Mouse (Mus musculus) forebrain, embryonic 12.5 days (tissue): ENCODE results near the gene Opcml. TPM values are rescaled to one million over a fixed set of nuclear protein-coding genes. Genes with fewer than 3 reads are reported as not detected.

ENCODE experiments used
- ATAC-seq: fragments of 200-750 bp; cut with Nextera tagmentation; 2 replicates; pipeline ENCODE4 v1.8.0; 2017; ENCODE audit warnings: moderate TSS enrichment; ENCODE audit not compliant: low FRiP score
- H3K27ac ChIP-seq: fragments of 300-500 bp; sonication (generic); 2 replicates; pipeline ENCODE4 v1.5.1; 2016; ENCODE audit warnings: mild to moderate bottlenecking
- H3K27me3 ChIP-seq: fragments of 300-500 bp; sonication (generic); 2 replicates; pipeline ENCODE4 v1.6.1; 2016; ENCODE audit warnings: mild to moderate bottlenecking
- H3K36me3 ChIP-seq: fragments of 300-500 bp; sonication (generic); replicated peaks from 2 replicates; pipeline ENCODE4 v1.6.1; 2016; ENCODE audit warnings: mild to moderate bottlenecking
- H3K4me1 ChIP-seq: fragments of 300-500 bp; sonication (generic); 2 replicates; pipeline ENCODE4 v1.6.1; 2016
- H3K4me2 ChIP-seq: fragments of 300-500 bp; sonication (generic); 2 replicates; pipeline ENCODE4 v1.6.1; 2016; ENCODE audit warnings: mild to moderate bottlenecking, moderate library complexity
- H3K4me3 ChIP-seq: fragments of 300-500 bp; sonication (generic); replicated peaks from 2 replicates; pipeline ENCODE4 v1.5.1; 2016; ENCODE audit warnings: mild to moderate bottlenecking
- H3K9ac ChIP-seq: fragments of 300-500 bp; sonication (generic); 2 replicates; pipeline ENCODE4 v1.6.1; 2016; ENCODE audit warnings: mild to moderate bottlenecking
- H3K9me3 ChIP-seq: fragments of 300-500 bp; sonication (generic); 2 replicates; pipeline ENCODE4 v1.6.1; 2016
- WGBS: fragments of 180-500 bp; shearing (Covaris S2); methylation state at CpG from one replicate; pipeline ENCODE4 v1.1.7; 2016; 5-methylcytosine and 5-hydroxymethylcytosine counted together
- polyA plus RNA-seq: library from polyadenylated mRNA; unstranded; fragments of >200 nt; fragmentation: Nextera tagmentation; extraction: Ambion mirVana; gene quantifications from 2 replicates; pipeline ENCODE4 v1.2.1, GENCODE M21; 2016

The Opcml gene
- polyA plus RNA-seq, 1 experiment from 2014 or later, result 6.2 TPM

GRCm38 (mm10) chr9:28238450-28238849 is 447.9 kb downstream of the Opcml start:
- Histone ChIP-seq H3K27me3 (no peaks in the 10 kb centered on the region), H3K27ac (no peak overlapping the region), H3K4me1 (no peaks in the 10 kb centered on the region), H3K36me3 (no peaks in the 10 kb centered on the region), H3K9ac (no peak overlapping the region), H3K4me2 (no peak overlapping the region), H3K9me3 (no peaks in the 10 kb centered on the region), H3K4me3 (no peak overlapping the region)
- no peak for ATAC-seq
- 86% methylated on average over 9 of the region's 9 CpGs for WGBS

DNA sequence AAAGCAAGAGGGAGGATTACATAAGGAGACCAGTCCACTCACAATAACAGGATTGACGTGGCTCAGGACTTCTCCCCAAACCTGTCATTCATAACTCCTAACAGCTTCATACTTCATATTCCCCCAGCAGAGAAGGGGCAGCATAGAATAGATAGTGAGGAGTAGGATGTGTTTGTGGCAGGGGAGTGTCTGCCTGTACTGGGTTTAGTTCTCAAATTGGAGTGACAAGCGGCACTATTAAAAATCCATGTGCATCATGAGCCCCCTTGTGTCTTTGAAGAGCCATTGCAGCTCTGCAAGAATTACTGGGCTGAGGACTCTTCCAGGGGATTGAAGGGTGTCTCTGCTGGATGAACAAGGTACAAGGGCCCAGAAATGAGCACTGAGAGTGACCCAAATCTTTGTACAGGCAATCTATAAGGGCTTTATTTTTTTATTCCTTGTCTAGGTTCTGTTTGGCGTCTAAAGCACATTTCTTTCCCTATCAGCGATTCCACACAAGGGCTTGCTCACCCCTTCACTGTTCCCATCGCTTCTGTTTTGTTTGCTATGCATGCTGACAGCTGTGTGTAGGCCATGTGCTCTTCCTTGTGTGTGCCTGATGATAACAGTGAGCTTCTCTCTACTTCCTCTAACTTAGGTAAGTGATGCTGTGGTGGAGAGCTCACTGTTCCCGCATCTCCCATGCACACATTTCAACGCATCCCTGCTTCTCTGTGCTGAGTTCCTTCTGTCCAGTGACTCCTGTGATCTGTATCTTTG is 457.3 kb downstream of the Opcml start:
- Histone ChIP-seq H3K4me2 (no peak overlapping the region), H3K9ac (no peak overlapping the region), H3K9me3 (no peaks in the 10 kb centered on the region), H3K27ac (no peak overlapping the region), H3K4me1 (no peaks in the 10 kb centered on the region), H3K27me3 (peaks cover 8% of the 10 kb centered on the region; the same call in 1 of the 2 replicates), H3K36me3 (no peaks in the 10 kb centered on the region), H3K4me3 (no peak overlapping the region)
- peak; percentile 60; the same call in 1 of the 2 replicates for ATAC-seq
- 66% methylated on average over 7 of the region's 7 CpGs for WGBS

GRCm38 (mm10) chr9:28251341-28251740 is 460.8 kb downstream of the Opcml start:
- 90% methylated on average over 9 of the region's 9 CpGs for WGBS
- H3K4me1 ChIP-seq, result peaks cover 18% of the 10 kb centered on the region
- no peaks in the 10 kb centered on the region for H3K9me3 ChIP-seq
- ATAC-seq, result no peak
- H3K27ac ChIP-seq, result no peak overlapping the region
- H3K4me2 ChIP-seq, result no peak overlapping the region
- no peaks in the 10 kb centered on the region for H3K36me3 ChIP-seq
- H3K4me3 ChIP-seq, result no peak overlapping the region
- H3K9ac ChIP-seq, result no peak overlapping the region
- peaks cover 6% of the 10 kb centered on the region; the same call in 1 of the 2 replicates for H3K27me3 ChIP-seq

DNA sequence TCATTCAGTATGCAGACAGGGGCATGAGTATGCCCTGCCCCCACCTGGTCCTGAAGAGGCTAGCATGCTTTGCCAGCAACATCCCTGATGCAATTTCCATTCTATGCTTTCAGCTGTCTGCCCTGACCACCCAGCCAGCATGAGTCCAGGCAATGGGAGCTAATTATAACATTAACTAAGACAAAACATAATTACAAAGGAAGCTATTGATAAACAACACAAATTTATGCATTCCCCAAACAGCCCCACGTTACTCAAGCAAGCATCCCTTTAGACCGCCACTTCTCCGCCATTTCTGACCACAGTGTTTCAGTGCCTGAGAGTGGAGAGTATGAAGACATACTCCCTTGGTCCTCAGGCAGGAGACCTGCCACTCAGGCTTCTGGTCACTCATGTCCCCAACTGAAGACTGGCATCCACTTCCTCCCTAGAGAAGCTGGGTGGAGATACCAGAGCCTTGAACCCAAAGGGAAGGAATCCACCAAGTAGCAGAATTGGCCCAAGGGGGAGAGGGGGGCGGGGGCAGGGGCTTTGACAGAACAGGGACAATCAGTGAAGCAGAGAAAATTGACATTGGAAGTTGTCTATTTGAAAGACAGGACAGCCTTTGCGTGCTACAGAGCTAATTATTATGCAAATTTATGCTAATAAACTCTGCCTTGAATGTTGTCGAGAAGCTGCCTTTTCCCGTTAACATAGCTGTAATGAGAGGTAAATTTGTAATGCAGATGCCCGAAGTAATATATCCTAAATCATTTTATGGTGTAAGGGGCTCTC is 464.7 kb downstream of the Opcml start:
- Histone ChIP-seq H3K4me1 (peaks cover 19% of the 10 kb centered on the region), H3K27ac (peak overlapping the region; percentile 80), H3K36me3 (no peaks in the 10 kb centered on the region), H3K4me3 (no peak overlapping the region), H3K4me2 (peak overlapping the region; percentile 25), H3K27me3 (peaks cover 14% of the 10 kb centered on the region; the same call in 1 of the 2 replicates), H3K9me3 (no peaks in the 10 kb centered on the region), H3K9ac (no peak overlapping the region)
- WGBS, result 30% methylated on average over 8 of the region's 8 CpGs
- peak; percentile 81 for ATAC-seq

DNA sequence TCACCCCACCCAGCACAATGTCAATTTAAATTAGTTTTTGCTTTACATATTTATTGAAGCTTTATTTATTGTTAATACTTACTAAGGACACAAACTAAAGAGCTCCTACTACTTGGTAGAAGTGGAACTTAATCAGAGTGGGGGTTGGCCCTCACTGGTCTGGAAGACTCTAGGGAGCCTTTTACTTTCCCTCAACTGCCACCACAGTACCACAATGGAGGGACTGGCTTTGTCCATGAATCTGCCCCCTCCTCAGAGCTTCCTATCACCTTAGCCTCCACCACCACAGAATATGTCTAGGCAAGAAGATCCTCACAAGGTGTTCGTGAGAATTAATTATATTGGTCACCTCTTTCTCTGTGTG is 465.3 kb downstream of the Opcml start:
- ATAC-seq, result peak; percentile 67
- Histone ChIP-seq H3K27ac (peak overlapping the region; percentile 80), H3K9me3 (no peaks in the 10 kb centered on the region), H3K4me2 (no peak overlapping the region; the same call in 1 of the 2 replicates), H3K9ac (no peak overlapping the region), H3K36me3 (no peaks in the 10 kb centered on the region), H3K27me3 (peaks cover 14% of the 10 kb centered on the region; the same call in 1 of the 2 replicates), H3K4me3 (no peak overlapping the region), H3K4me1 (peaks cover 19% of the 10 kb centered on the region)
- WGBS, result 57% methylated on average over 1 of the region's 1 CpGs

DNA sequence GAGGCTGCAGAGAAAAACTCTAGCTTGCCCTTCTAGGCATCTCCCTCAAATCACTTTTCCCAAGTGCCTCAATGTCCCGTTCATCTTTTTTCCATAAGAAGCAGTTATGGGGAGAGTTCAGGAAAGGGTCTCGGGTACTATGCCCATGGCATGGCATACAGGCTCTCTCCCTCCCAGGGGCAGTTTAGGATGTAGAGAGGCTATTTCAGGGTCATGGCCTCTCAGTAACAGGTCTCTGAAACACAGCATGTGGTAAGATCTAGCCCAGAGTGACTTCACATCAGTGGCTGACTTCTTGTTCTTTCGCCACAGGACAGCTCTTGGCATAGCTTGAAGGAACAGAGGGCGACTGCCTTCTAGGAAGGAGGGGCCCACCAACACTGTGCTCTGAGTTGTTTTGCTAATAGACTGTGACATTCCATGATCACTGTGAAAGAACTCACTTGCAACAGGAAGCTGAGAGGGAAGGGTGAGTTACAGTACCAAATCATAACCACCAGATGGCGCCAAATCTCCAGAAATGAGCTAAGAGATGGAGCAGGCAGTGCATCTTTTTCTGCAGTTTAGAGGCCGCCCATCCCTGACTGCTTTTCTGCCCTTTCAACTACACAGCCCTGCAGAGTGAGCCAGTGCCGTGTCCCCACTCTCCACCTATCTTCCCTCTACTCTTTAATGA is 470.6 kb downstream of the Opcml start:
- no peak overlapping the region for H3K27ac ChIP-seq
- H3K9me3 ChIP-seq, result no peaks in the 10 kb centered on the region
- peak; percentile 78 for ATAC-seq
- no peaks in the 10 kb centered on the region for H3K36me3 ChIP-seq
- peaks cover 5% of the 10 kb centered on the region for H3K4me1 ChIP-seq
- WGBS, result 28% methylated on average over 7 of the region's 7 CpGs
- H3K27me3 ChIP-seq, result peaks cover 19% of the 10 kb centered on the region; the same call in 1 of the 2 replicates
- no peak overlapping the region for H3K9ac ChIP-seq
- H3K4me3 ChIP-seq, result no peak overlapping the region
- no peak overlapping the region for H3K4me2 ChIP-seq

- H3K27ac ChIP-seq, result no peak overlapping the region
- 35% methylated on average over 1 of the region's 1 CpGs for WGBS
- no peaks in the 10 kb centered on the region for H3K9me3 ChIP-seq
- peaks cover 19% of the 10 kb centered on the region; the same call in 1 of the 2 replicates for H3K27me3 ChIP-seq
- no peak overlapping the region for H3K9ac ChIP-seq
- H3K4me2 ChIP-seq, result no peak overlapping the region
- no peak for ATAC-seq
- no peak overlapping the region for H3K4me3 ChIP-seq
- no peaks in the 10 kb centered on the region for H3K36me3 ChIP-seq
- H3K4me1 ChIP-seq, result 0 out of 2 replicates have a peak, but pooled peaks cover 3% of the 10 kb centered on the region
Observed at GRCm38 (mm10) chr9:28262021-28262420, 471.4 kb downstream of the Opcml start.

DNA sequence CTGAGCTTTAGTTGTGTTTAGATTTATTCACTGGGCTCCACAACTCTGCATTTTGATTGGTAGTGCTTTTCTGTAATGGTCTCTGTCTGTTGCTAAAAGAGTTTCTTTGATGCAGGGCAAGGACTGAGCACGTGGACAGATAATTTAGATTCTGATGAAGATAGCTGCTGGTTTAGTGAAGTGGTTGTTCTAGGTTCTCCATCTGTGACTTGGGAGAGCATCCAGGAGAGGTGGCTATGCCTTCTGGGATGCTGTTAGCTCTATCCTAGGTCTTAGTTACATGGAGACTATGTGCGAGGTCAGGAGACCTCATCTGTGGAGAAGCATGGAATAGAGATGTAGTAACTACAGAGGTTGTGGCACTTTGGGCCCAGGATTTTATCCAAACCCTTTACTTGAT is 472.3 kb downstream of the Opcml start:
- 0 out of 2 replicates have a peak, but pooled peaks cover 3% of the 10 kb centered on the region for H3K4me1 ChIP-seq
- H3K36me3 ChIP-seq, result no peaks in the 10 kb centered on the region
- no peak overlapping the region for H3K27ac ChIP-seq
- H3K9me3 ChIP-seq, result no peaks in the 10 kb centered on the region
- no peak overlapping the region for H3K9ac ChIP-seq
- no peak overlapping the region for H3K4me2 ChIP-seq
- H3K4me3 ChIP-seq, result no peak overlapping the region
- 85% methylated on average over 2 of the region's 2 CpGs for WGBS
- no peak for ATAC-seq
- peaks cover 16% of the 10 kb centered on the region; the same call in 1 of the 2 replicates for H3K27me3 ChIP-seq

GRCm38 (mm10) chr9:28264761-28265160 is 474.2 kb downstream of the Opcml start:
- ATAC-seq, result no peak

DNA sequence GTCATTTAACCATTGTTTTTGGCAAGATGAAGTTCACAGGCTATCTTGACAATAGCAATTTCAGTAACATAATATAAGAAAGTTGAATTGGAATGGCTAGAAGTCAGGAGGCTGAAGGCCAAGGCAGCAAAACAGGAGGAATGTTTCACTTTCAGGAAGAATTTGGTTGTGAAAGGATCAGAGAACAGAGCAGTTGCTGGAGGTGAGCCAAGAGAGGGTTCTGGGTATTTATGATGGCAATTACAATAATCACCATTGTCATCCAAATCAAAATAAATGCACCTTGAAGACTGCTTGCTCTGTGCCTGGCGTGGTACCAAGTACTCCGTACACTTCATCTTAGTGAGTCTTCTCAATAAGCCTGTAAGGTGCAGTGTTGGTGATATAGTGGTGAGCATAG is 483.2 kb downstream of the Opcml start:
- H3K27me3 ChIP-seq, result no peaks in the 10 kb centered on the region
- no peak overlapping the region for H3K4me2 ChIP-seq
- ATAC-seq, result no peak
- H3K9me3 ChIP-seq, result no peaks in the 10 kb centered on the region
- WGBS, result 82% methylated on average over 2 of the region's 2 CpGs
- H3K36me3 ChIP-seq, result no peaks in the 10 kb centered on the region
- no peak overlapping the region for H3K9ac ChIP-seq
- no peaks in the 10 kb centered on the region for H3K4me1 ChIP-seq
- H3K27ac ChIP-seq, result no peak overlapping the region
- H3K4me3 ChIP-seq, result no peak overlapping the region

More at GRCm38 (mm10) chr9:28264761-28265160, 474.2 kb downstream of the Opcml start:
- H3K36me3 ChIP-seq, result no peaks in the 10 kb centered on the region
- H3K27ac ChIP-seq, result no peak overlapping the region
- no peak overlapping the region for H3K4me3 ChIP-seq
- H3K9ac ChIP-seq, result no peak overlapping the region
- peaks cover 9% of the 10 kb centered on the region; the same call in 1 of the 2 replicates for H3K27me3 ChIP-seq
- 0 out of 2 replicates have a peak, but pooled peaks cover 3% of the 10 kb centered on the region for H3K4me1 ChIP-seq
- 44% methylated on average over 6 of the region's 6 CpGs for WGBS
- no peaks in the 10 kb centered on the region for H3K9me3 ChIP-seq
- no peak overlapping the region for H3K4me2 ChIP-seq

- Histone ChIP-seq H3K9ac (no peak overlapping the region), H3K36me3 (no peaks in the 10 kb centered on the region), H3K4me1 (no peaks in the 10 kb centered on the region), H3K27me3 (no peaks in the 10 kb centered on the region), H3K4me3 (no peak overlapping the region), H3K4me2 (no peak overlapping the region), H3K27ac (no peak overlapping the region), H3K9me3 (no peaks in the 10 kb centered on the region)
- WGBS, result 85% methylated on average over 2 of the region's 2 CpGs
- ATAC-seq, result no peak
Observed at GRCm38 (mm10) chr9:28278555-28278954, 488.0 kb downstream of the Opcml start.

DNA sequence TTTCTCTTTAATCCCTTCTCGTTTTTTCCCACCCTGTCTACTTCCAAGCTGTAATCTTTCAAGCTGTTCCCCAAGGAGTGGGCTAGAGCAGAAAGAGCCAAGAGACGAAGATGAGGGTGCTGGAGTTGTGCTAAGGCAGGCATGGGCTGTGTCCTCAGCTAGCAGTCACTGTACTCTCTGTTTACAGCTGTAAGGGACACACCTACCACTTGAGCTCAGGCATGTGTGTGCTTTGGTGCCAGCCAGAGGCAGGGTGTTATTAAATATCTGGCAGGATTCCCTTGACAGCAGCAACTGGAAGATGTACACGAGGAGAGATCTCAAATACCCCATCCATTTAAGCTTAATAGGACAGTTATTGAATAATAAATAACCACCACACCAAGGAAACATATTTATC is 490.4 kb downstream of the Opcml start:
- Histone ChIP-seq H3K9me3 (no peaks in the 10 kb centered on the region), H3K4me1 (no peaks in the 10 kb centered on the region), H3K36me3 (no peaks in the 10 kb centered on the region), H3K4me2 (no peak overlapping the region), H3K9ac (no peak overlapping the region), H3K4me3 (no peak overlapping the region), H3K27me3 (no peaks in the 10 kb centered on the region), H3K27ac (no peak overlapping the region)
- ATAC-seq, result no peak
- 64% methylated on average over 3 of the region's 3 CpGs for WGBS
